Mouse (Mus musculus) gastrocnemius, adult 8-10 months (tissue): ENCODE measurements around the gene Esp34. TPM values are rescaled to one million over a fixed set of nuclear protein-coding genes. Genes with fewer than 3 reads are reported as not detected.

Experiments used
- DNase-seq, 2 experiments: peaks; one replicate each; pipeline ENCODE4 v3.0.0; 2022; ENCODE audit warnings: low spot score in 2 of 2
- total RNA-seq, 4 experiments: library from RNA; stranded (reverse); gene quantifications; 2 replicates each; pipeline ENCODE4 v1.2.4; 2022

Esp34 gene
- total RNA-seq, result not detected

DNA sequence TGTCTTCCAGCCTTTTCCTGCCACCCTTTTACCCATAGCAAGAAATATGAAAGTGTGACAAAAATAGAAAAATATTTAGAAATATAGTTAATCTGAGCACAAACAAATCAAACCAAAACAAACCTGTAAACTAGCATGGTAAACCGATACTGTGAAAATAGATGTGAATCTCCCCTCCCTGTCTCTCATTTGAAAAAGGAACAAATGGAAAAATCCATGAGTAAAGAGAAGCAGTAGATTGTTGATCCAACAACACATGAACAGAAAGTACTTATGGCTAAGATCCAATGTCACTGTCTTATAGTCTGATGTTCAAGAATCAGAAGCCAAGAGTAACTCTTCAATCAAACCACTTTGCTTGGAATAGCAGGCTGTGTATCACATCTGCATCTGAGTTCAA is at the start of gene Esp34:
TSS of gene Esp34 (plus strand) at position 301 of the 400 bp plus-strand sequence.
- DNase-seq, result no peak

DNA sequence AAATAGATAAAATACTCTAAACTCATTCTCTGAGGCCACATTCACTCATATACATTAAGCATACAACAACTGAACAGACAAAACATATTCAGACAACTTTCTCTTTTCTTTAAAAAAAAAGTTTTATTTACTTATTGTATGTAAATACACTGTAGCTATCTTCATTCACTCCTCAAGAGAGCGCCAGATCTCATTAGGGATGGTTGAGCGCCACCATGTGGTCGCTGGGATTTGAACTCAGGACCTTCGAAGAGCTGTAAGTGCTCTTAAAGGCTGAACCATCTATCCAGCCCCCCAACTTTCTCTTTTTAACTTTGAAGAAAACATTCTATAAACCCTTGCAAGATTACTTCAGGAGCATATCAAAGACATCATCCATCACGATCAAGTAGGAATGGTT is 8.5 kb downstream of the Esp34 start:
- no peak for DNase-seq

Other genes with a start within 250 kb of the Esp34 start
- gene Olfr137, start 246.6 kb upstream of the Esp34 start, total RNA-seq, result not detected
- gene Olfr136, start 224.4 kb upstream of the Esp34 start, total RNA-seq, result not detected
- not detected for gene Esp36, start 134.0 kb upstream of the Esp34 start, total RNA-seq
- not detected for gene Esp31, start 85.3 kb downstream of the Esp34 start, total RNA-seq